Mouse (Mus musculus) heart, adult 2 months (tissue): Measurements from ENCODE around the gene Arap1. TPM values are rescaled to one million over a fixed set of nuclear protein-coding genes. Genes with fewer than 3 reads are reported as not detected.

Experiments used
- DNase-seq, 2 experiments: peaks; one replicate each; pipeline ENCODE4 v3.0.0; 2021
- H3K27ac ChIP-seq: fragments of 200-600 bp; 2 replicates; pipeline ENCODE4 v1.8.1; 2022
- H3K27me3 ChIP-seq: fragments of 200-500 bp; 2 replicates; pipeline ENCODE4 v1.6.1; 2012; ENCODE audit warnings: mild to moderate bottlenecking, low read length, inconsistent platforms, mixed read lengths; ENCODE audit not compliant: control insufficient read depth, insufficient read depth
- H3K36me3 ChIP-seq: fragments of 200-500 bp; 2 replicates; pipeline ENCODE4 v1.6.1; 2012; ENCODE audit warnings: low read length, inconsistent platforms; ENCODE audit not compliant: control insufficient read depth, insufficient read depth
- H3K4me1 ChIP-seq: fragments of 200-500 bp; 2 replicates; pipeline ENCODE4 v1.6.1; 2011; ENCODE audit warnings: low read length; ENCODE audit not compliant: control insufficient read depth, insufficient read depth
- H3K4me3 ChIP-seq: fragments of 200-600 bp; 2 replicates; pipeline ENCODE4 v1.8.1; 2022
- H3K79me2 ChIP-seq: fragments of 200-500 bp; replicated peaks from 2 replicates; pipeline ENCODE4 v1.6.1; 2012; ENCODE audit warnings: mild to moderate bottlenecking, inconsistent platforms, low read length, moderate library complexity, mixed read lengths; ENCODE audit not compliant: control insufficient read depth, insufficient read depth
- H3K9ac ChIP-seq: fragments of 200-500 bp; 2 replicates; pipeline ENCODE4 v1.6.1; 2012; ENCODE audit warnings: low read depth, mild to moderate bottlenecking, control low read depth, inconsistent platforms, low read length, mixed read lengths
- CTCF ChIP-seq: fragments of 200-600 bp; IDR thresholded peaks from 2 replicates; pipeline ENCODE4 v1.8.1; 2022; ENCODE audit warnings: antibody characterized with exemption, mild to moderate bottlenecking, moderate library complexity
- EP300 ChIP-seq: fragments of 200-500 bp; IDR thresholded peaks from 2 replicates; pipeline ENCODE4 v1.6.1; 2011; ENCODE audit warnings: low read depth, low read length, control low read depth; ENCODE audit not compliant: insufficient read depth
- POLR2A ChIP-seq: fragments of 200-500 bp; IDR thresholded peaks from 2 replicates; pipeline ENCODE4 v1.6.1; 2011; ENCODE audit warnings: mild to moderate bottlenecking, low read depth, low read length, control low read depth; ENCODE audit not compliant: insufficient read depth
- WGBS: fragments of 180-500 bp; shearing (Covaris S2); methylation state at CpG from one replicate; pipeline ENCODE4 v1.1.7; 2018; 5-methylcytosine and 5-hydroxymethylcytosine counted together
- intact Hi-C: fragments of 180-260 bp; cut with DNase I; formaldehyde crosslinking; loops from one replicate; pipeline ENCODE4 v1.15.1; 2025
- polyA plus RNA-seq: library from polyadenylated mRNA; depleted of rRNA; stranded (reverse); fragments of >200 nt; gene quantifications from 2 replicates; pipeline ENCODE4 v1.2.3, GENCODE M21; 2012
- total RNA-seq, 2 experiments: library from RNA; stranded (reverse); gene quantifications; 2 replicates each; pipeline ENCODE4 v1.2.3; 2021

Gene Arap1
- total and polyA plus RNA-seq, 3 experiments: 30.1 to 55.9 (median 32.6) TPM

GRCm38 (mm10) chr7:101348312-101348711 is 445 bp downstream of the Arap1 start:
- WGBS: 5% methylated on average over 13 of the region's 13 CpGs
- intact Hi-C loops: loop anchor here (5.0 kb wide), 1 partner anchor 36 kb away; no protein-coding TSS in a partner anchor
- Histone ChIP-seq H3K27ac (peak overlapping the region; percentile 38), H3K36me3 (no peaks in the 10 kb centered on the region), H3K9ac (peak overlapping the region; percentile 53), H3K79me2 (no peaks in the 10 kb centered on the region), H3K4me1 (peaks cover 3% of the 10 kb centered on the region; the same call in 1 of the 2 replicates), H3K4me3 (peak overlapping the region; percentile 65), H3K27me3 (no peaks in the 10 kb centered on the region)
- peak in 1 of 2 experiments; percentile 15 for DNase-seq
- TF ChIP-seq EP300: no peak
- TF ChIP-seq CTCF: no peak
- TF ChIP-seq POLR2A: no peak

GRCm38 (mm10) chr7:101349861-101350260 is 2.0 kb downstream of the Arap1 start:
- Histone ChIP-seq H3K36me3 (no peaks in the 10 kb centered on the region), H3K9ac (no peak overlapping the region), H3K79me2 (no peaks in the 10 kb centered on the region), H3K27me3 (no peaks in the 10 kb centered on the region), H3K4me3 (no peak overlapping the region), H3K27ac (no peak overlapping the region), H3K4me1 (peaks cover 3% of the 10 kb centered on the region; the same call in 1 of the 2 replicates)
- TF ChIP-seq EP300 (no peak), POLR2A (no peak), CTCF (no peak)
- WGBS: 70% methylated on average over 2 of the region's 2 CpGs
- intact Hi-C loops: loop anchor here (5.0 kb wide), 1 partner anchor 38 kb away; no protein-coding TSS in a partner anchor
- DNase-seq: no peak

- no peak overlapping the region for H3K27ac ChIP-seq
- intact Hi-C loops: no loop called here
- H3K4me1 ChIP-seq: peaks cover 5% of the 10 kb centered on the region; the same call in 1 of the 2 replicates
- H3K79me2 ChIP-seq: no peaks in the 10 kb centered on the region
- TF ChIP-seq EP300: no peak
- no peak for TF ChIP-seq POLR2A
- no peak for TF ChIP-seq CTCF
- no peak for DNase-seq
- no peak overlapping the region for H3K9ac ChIP-seq
- 85% methylated on average over 4 of the region's 4 CpGs for WGBS
- no peak overlapping the region for H3K4me3 ChIP-seq
- no peaks in the 10 kb centered on the region for H3K36me3 ChIP-seq
- no peaks in the 10 kb centered on the region for H3K27me3 ChIP-seq
Observed at GRCm38 (mm10) chr7:101352404-101352803, 4.5 kb downstream of the Arap1 start.

- 49% methylated on average over 5 of the region's 5 CpGs for WGBS
- intact Hi-C loops: no loop called here
- TF ChIP-seq CTCF (no peak), EP300 (no peak), POLR2A (no peak)
- Histone ChIP-seq H3K4me3 (no peak overlapping the region), H3K27me3 (no peaks in the 10 kb centered on the region), H3K27ac (no peak overlapping the region), H3K36me3 (no peaks in the 10 kb centered on the region), H3K79me2 (no peaks in the 10 kb centered on the region), H3K9ac (no peak overlapping the region), H3K4me1 (peaks cover 2% of the 10 kb centered on the region; the same call in 1 of the 2 replicates)
- DNase-seq: peak in 1 of 2 experiments; percentile 33
Observed at GRCm38 (mm10) chr7:101354423-101354822, 6.6 kb downstream of the Arap1 start.

GRCm38 (mm10) chr7:101355551-101356100 is 7.8 kb downstream of the Arap1 start:
- no peak for DNase-seq
- WGBS: 89% methylated on average over 6 of the region's 6 CpGs
- no peak for TF ChIP-seq POLR2A
- TF ChIP-seq EP300: no peak
- no peak for TF ChIP-seq CTCF
- Histone ChIP-seq H3K79me2 (no peaks in the 10 kb centered on the region), H3K27ac (no peak overlapping the region), H3K9ac (no peak overlapping the region), H3K4me3 (no peak overlapping the region), H3K4me1 (peaks cover 2% of the 10 kb centered on the region; the same call in 1 of the 2 replicates), H3K36me3 (no peaks in the 10 kb centered on the region), H3K27me3 (no peaks in the 10 kb centered on the region)
- intact Hi-C loops: no loop called here

GRCm38 (mm10) chr7:101356868-101357267 is 9.0 kb downstream of the Arap1 start:
- H3K79me2 ChIP-seq: no peaks in the 10 kb centered on the region
- H3K4me1 ChIP-seq: peaks cover 2% of the 10 kb centered on the region; the same call in 1 of the 2 replicates
- H3K27me3 ChIP-seq: no peaks in the 10 kb centered on the region
- no peak for TF ChIP-seq EP300
- TF ChIP-seq CTCF: no peak
- no peak for TF ChIP-seq POLR2A
- peak in 1 of 2 experiments; percentile 31 for DNase-seq
- H3K27ac ChIP-seq: no peak overlapping the region
- H3K36me3 ChIP-seq: no peaks in the 10 kb centered on the region
- intact Hi-C loops: no loop called here
- no peak overlapping the region for H3K4me3 ChIP-seq
- H3K9ac ChIP-seq: no peak overlapping the region
- WGBS: 66% methylated on average over 3 of the region's 3 CpGs
